Mouse (Mus musculus) G1E (cell line): ENCODE data around the gene Mrpl10. TPM values are rescaled to one million over a fixed set of nuclear protein-coding genes. Genes with fewer than 3 reads are reported as not detected.

Source experiments
- ATAC-seq: 2 replicates; pipeline ENCODE4 v1.8.0; 2016; ENCODE audit warnings: mild to moderate bottlenecking; ENCODE audit not compliant: insufficient number of reproducible peaks, poor library complexity, low FRiP score, severe bottlenecking; ENCODE audit errors: extremely low read depth
- DNase-seq: peaks from one replicate; pipeline ENCODE4 v3.0.0; 2012; ENCODE audit warnings: low spot score
- H3K27me3 ChIP-seq: 2 replicates; pipeline ENCODE4 v1.6.1; 2012; ENCODE audit warnings: mild to moderate bottlenecking, low read length, inconsistent platforms; ENCODE audit not compliant: insufficient read depth
- H3K36me3 ChIP-seq: replicated peaks from 2 replicates; pipeline ENCODE3; 2012; ENCODE audit warnings: mild to moderate bottlenecking, inconsistent platforms
- H3K4me1 ChIP-seq: 2 replicates; pipeline ENCODE4 v1.6.1; 2012; ENCODE audit warnings: low read depth, low read length, inconsistent platforms, mixed read lengths; ENCODE audit not compliant: insufficient read depth
- H3K4me3 ChIP-seq: 2 replicates; pipeline ENCODE4 v1.5.1; 2012; ENCODE audit warnings: low read depth, mild to moderate bottlenecking, inconsistent platforms, low read length, moderate library complexity, mixed read lengths
- H3K9me3 ChIP-seq: replicated peaks from 2 replicates; pipeline ENCODE4 v1.6.1; 2012; ENCODE audit warnings: inconsistent platforms
- CTCF ChIP-seq: IDR thresholded peaks from 2 replicates; pipeline ENCODE4 v1.5.1; 2012; ENCODE audit warnings: low read depth, low read length, inconsistent platforms, mixed read lengths
- GATA1 ChIP-seq: IDR thresholded peaks from 2 replicates; pipeline ENCODE4 v1.6.1; 2012; ENCODE audit warnings: borderline replicate concordance, low read length, inconsistent platforms, mixed read lengths
- GATA2 ChIP-seq: IDR thresholded peaks from 2 replicates; pipeline ENCODE4 v1.6.1; 2012; ENCODE audit warnings: low read depth, low read length, inconsistent platforms, borderline replicate concordance
- POLR2AphosphoS5 ChIP-seq: IDR thresholded peaks from 2 replicates; pipeline ENCODE4 v1.6.1; 2012; ENCODE audit warnings: low read depth, low read length, inconsistent platforms; ENCODE audit not compliant: insufficient replicate concordance
- TAL1 ChIP-seq: conservative IDR thresholded peaks from 2 replicates; pipeline ENCODE4 v1.6.1; 2012; ENCODE audit warnings: low read depth, low read length, inconsistent platforms, mixed read lengths
- polyA plus RNA-seq: library from polyadenylated mRNA; stranded (reverse); fragments of >175 nt; gene quantifications from 2 replicates; pipeline ENCODE4 v1.2.3, GENCODE M21; 2012
- total RNA-seq, 2 experiments: library from RNA; stranded (forward) in 1 of 2; stranded (reverse) in 1 of 2; fragments of 200-1000 nt in 1 of 2; fragments of >200 nt in 1 of 2; fragmentation: Nextera tagmentation in 1 of 2; gene quantifications; 2 replicates each; pipeline ENCODE4 v1.2.3; 2014 to 2017

Mrpl10 gene
- total and polyA plus RNA-seq, 3 experiments: 36.2 to 71.4 (median 37.8) TPM

GRCm38 (mm10) chr11:97069333-97069732, 28.0 kb downstream of the Mrpl10 start:
- H3K9me3 ChIP-seq: no peaks in the 10 kb centered on the region
- DNase-seq (no peak), ATAC-seq (no peak)
- H3K27me3 ChIP-seq: peaks cover 3% of the 10 kb centered on the region
- no peak overlapping the region for H3K4me3 ChIP-seq
- H3K36me3 ChIP-seq: peaks cover 50% of the 10 kb centered on the region
- TF ChIP-seq TAL1: no peak
- TF ChIP-seq POLR2AphosphoS5: no peak
- TF ChIP-seq GATA2: no peak
- TF ChIP-seq GATA1: no peak
- no peak for TF ChIP-seq CTCF
- H3K4me1 ChIP-seq: no peaks in the 10 kb centered on the region; the same call in 1 of the 2 replicates

- H3K27me3 ChIP-seq: peaks cover 3% of the 10 kb centered on the region
- H3K36me3 ChIP-seq: peaks cover 48% of the 10 kb centered on the region
- no peak for ATAC-seq
- H3K4me3 ChIP-seq: no peak overlapping the region
- no peak for DNase-seq
- no peaks in the 10 kb centered on the region; the same call in 1 of the 2 replicates for H3K4me1 ChIP-seq
- TF ChIP-seq GATA2 (no peak), POLR2AphosphoS5 (no peak), GATA1 (no peak), CTCF (no peak), TAL1 (no peak)
- no peaks in the 10 kb centered on the region for H3K9me3 ChIP-seq
These were observed 28.4 kb downstream of the Mrpl10 start for GRCm38 (mm10) chr11:97069770-97070169.

- H3K4me3 ChIP-seq: no peak overlapping the region
- no peak for ATAC-seq
- no peaks in the 10 kb centered on the region for H3K9me3 ChIP-seq
- TF ChIP-seq GATA1 (no peak), POLR2AphosphoS5 (no peak), TAL1 (no peak), GATA2 (no peak), CTCF (no peak)
- H3K36me3 ChIP-seq: peaks cover 34% of the 10 kb centered on the region
- no peak for DNase-seq
- no peaks in the 10 kb centered on the region; the same call in 1 of the 2 replicates for H3K4me1 ChIP-seq
- peaks cover 7% of the 10 kb centered on the region for H3K27me3 ChIP-seq
These were observed 29.8 kb downstream of the Mrpl10 start for GRCm38 (mm10) chr11:97071129-97071528.

- Histone ChIP-seq H3K27me3 (peaks cover 8% of the 10 kb centered on the region), H3K9me3 (no peaks in the 10 kb centered on the region), H3K36me3 (peaks cover 20% of the 10 kb centered on the region), H3K4me1 (no peaks in the 10 kb centered on the region; the same call in 1 of the 2 replicates), H3K4me3 (no peak overlapping the region)
- no peak for DNase-seq
- ATAC-seq: no peak
- TF ChIP-seq CTCF: peak; percentile 34; the same call in 1 of the 2 replicates
- no peak for TF ChIP-seq GATA1
- TF ChIP-seq TAL1: no peak
These were observed 31.2 kb downstream of the Mrpl10 start for GRCm38 (mm10) chr11:97072533-97072932.

- peaks cover 3% of the 10 kb centered on the region for H3K36me3 ChIP-seq
- no peak overlapping the region for H3K4me3 ChIP-seq
- H3K27me3 ChIP-seq: peaks cover 8% of the 10 kb centered on the region
- TF ChIP-seq GATA1 (no peak), CTCF (no peak), TAL1 (no peak), GATA2 (no peak), POLR2AphosphoS5 (no peak)
- H3K9me3 ChIP-seq: no peaks in the 10 kb centered on the region
- DNase-seq: no peak
- no peaks in the 10 kb centered on the region; the same call in 1 of the 2 replicates for H3K4me1 ChIP-seq
- ATAC-seq: no peak
These were observed 32.9 kb downstream of the Mrpl10 start for GRCm38 (mm10) chr11:97074235-97074634.

GRCm38 (mm10) chr11:97078751-97079150, 37.4 kb downstream of the Mrpl10 start:
- Histone ChIP-seq H3K36me3 (no peaks in the 10 kb centered on the region), H3K4me3 (no peak overlapping the region), H3K27me3 (peaks cover 36% of the 10 kb centered on the region), H3K4me1 (no peaks in the 10 kb centered on the region; the same call in 1 of the 2 replicates), H3K9me3 (no peaks in the 10 kb centered on the region; the same call in 1 of the 2 replicates)
- no peak for TF ChIP-seq TAL1
- TF ChIP-seq GATA2: no peak
- TF ChIP-seq GATA1: no peak
- no peak for TF ChIP-seq POLR2AphosphoS5
- no peak for TF ChIP-seq CTCF
- ATAC-seq (no peak), DNase-seq (peak; percentile 57)

GRCm38 (mm10) chr11:97080291-97080690, 38.9 kb downstream of the Mrpl10 start:
- peaks cover 46% of the 10 kb centered on the region for H3K27me3 ChIP-seq
- no peak for ATAC-seq
- H3K9me3 ChIP-seq: no peaks in the 10 kb centered on the region; the same call in 1 of the 2 replicates
- no peak overlapping the region for H3K4me3 ChIP-seq
- no peaks in the 10 kb centered on the region for H3K4me1 ChIP-seq
- TF ChIP-seq CTCF (no peak), TAL1 (no peak), GATA2 (no peak), POLR2AphosphoS5 (no peak)
- H3K36me3 ChIP-seq: no peaks in the 10 kb centered on the region
- DNase-seq: no peak
